Mouse (Mus musculus) midbrain, embryonic 16.5 days (tissue): ENCODE measurements around the gene Asic4. TPM values are rescaled to one million over a fixed set of nuclear protein-coding genes. Genes with fewer than 3 reads are reported as not detected.

Source experiments
- ATAC-seq: fragments of 200-750 bp; cut with Nextera tagmentation; 2 replicates; pipeline ENCODE4 v1.8.0; 2017; ENCODE audit warnings: moderate TSS enrichment
- H3K27ac ChIP-seq: fragments of 300-500 bp; sonication (generic); 2 replicates; pipeline ENCODE4 v1.5.1; 2014; ENCODE audit warnings: mild to moderate bottlenecking, low read length, mixed read lengths
- H3K27me3 ChIP-seq: fragments of 300-500 bp; sonication (generic); 2 replicates; pipeline ENCODE4 v1.6.1; 2014; ENCODE audit warnings: low read depth, low read length, mixed read lengths; ENCODE audit not compliant: control insufficient read depth, insufficient read depth
- H3K36me3 ChIP-seq: fragments of 300-500 bp; sonication (generic); 2 replicates; pipeline ENCODE4 v1.6.1; 2014; ENCODE audit warnings: mild to moderate bottlenecking, low read length, moderate library complexity, mixed read lengths; ENCODE audit not compliant: control insufficient read depth, insufficient read depth
- H3K4me1 ChIP-seq: fragments of 300-500 bp; sonication (generic); 2 replicates; pipeline ENCODE4 v1.6.1; 2014; ENCODE audit warnings: mild to moderate bottlenecking, low read length, mixed read lengths; ENCODE audit not compliant: control insufficient read depth, insufficient read depth
- H3K4me2 ChIP-seq: fragments of 300-500 bp; sonication (generic); 2 replicates; pipeline ENCODE4 v1.6.1; 2014; ENCODE audit warnings: mild to moderate bottlenecking, low read length, mixed read lengths
- H3K4me3 ChIP-seq: fragments of 300-500 bp; sonication (generic); 2 replicates; pipeline ENCODE4 v1.5.1; 2014; ENCODE audit warnings: low read depth, mild to moderate bottlenecking, low read length, moderate library complexity, mixed read lengths
- H3K9ac ChIP-seq: fragments of 300-500 bp; sonication (generic); 2 replicates; pipeline ENCODE4 v1.6.1; 2014; ENCODE audit warnings: low read depth, low read length, mixed read lengths
- H3K9me3 ChIP-seq: fragments of 300-500 bp; sonication (generic); replicated peaks from 2 replicates; pipeline ENCODE4 v1.6.1; 2014; ENCODE audit warnings: mild to moderate bottlenecking, low read length, mixed read lengths; ENCODE audit not compliant: control insufficient read depth, poor library complexity, severe bottlenecking
- WGBS: fragments of 180-500 bp; shearing (Covaris S2); extraction: QIAGEN DNeasy Blood & Tissue Kit; methylation state at CpG from one replicate; pipeline ENCODE4 v1.1.7; 2014; 5-methylcytosine and 5-hydroxymethylcytosine counted together
- polyA plus RNA-seq: library from polyadenylated mRNA; unstranded; fragments of >200 nt; fragmentation: Nextera tagmentation; extraction: Ambion mirVana; gene quantifications from 2 replicates; pipeline ENCODE4 v1.2.1, GENCODE M21; 2015

Gene Asic4
- polyA plus RNA-seq, result 45.4 and 54.8 TPM in 2 replicates

- under 1% methylated on average over 32 of the region's 35 CpGs for WGBS
- 0 out of 2 replicates have a peak, but pooled peaks have one; percentile 21 for ATAC-seq
- peak within 1 kb of the TSS; percentile 79 for H3K9ac ChIP-seq
- H3K27me3 ChIP-seq, result no peaks in the 10 kb centered on the region; the same call in 1 of the 2 replicates
- no peaks in the 10 kb centered on the region for H3K36me3 ChIP-seq
- peaks cover 49% of the 10 kb centered on the region for H3K4me1 ChIP-seq
- H3K4me2 ChIP-seq, result peak within 1 kb of the TSS; percentile 77
- H3K9me3 ChIP-seq, result no peaks in the 10 kb centered on the region
- peak within 1 kb of the TSS; percentile 85 for H3K27ac ChIP-seq
- peak within 1 kb of the TSS; percentile 43 for H3K4me3 ChIP-seq
These were observed at the start of gene Asic4 for GRCm38 (mm10) chr1:75450314-75451005. TSS of gene Asic4 (plus strand) at chr1:75450436.

GRCm38 (mm10) chr1:75400493-75401115 lies 49.6 kb upstream of the Asic4 start:
- H3K27me3 ChIP-seq, result no peaks in the 10 kb centered on the region
- peaks cover 17% of the 10 kb centered on the region for H3K4me1 ChIP-seq
- 39% methylated on average over 6 of the region's 6 CpGs for WGBS
- no peak overlapping the region for H3K4me2 ChIP-seq
- no peak overlapping the region for H3K9ac ChIP-seq
- H3K36me3 ChIP-seq, result peaks cover 16% of the 10 kb centered on the region
- no peaks in the 10 kb centered on the region for H3K9me3 ChIP-seq
- no peak overlapping the region for H3K4me3 ChIP-seq
- no peak overlapping the region for H3K27ac ChIP-seq
- no peak for ATAC-seq

GRCm38 (mm10) chr1:75405547-75405946 lies 44.7 kb upstream of the Asic4 start:
- 48% methylated on average over 3 of the region's 3 CpGs for WGBS
- H3K36me3 ChIP-seq, result peaks cover 24% of the 10 kb centered on the region
- no peak for ATAC-seq

GRCm38 (mm10) chr1:75406173-75406572 lies 44.1 kb upstream of the Asic4 start:
- Histone ChIP-seq H3K36me3 (peaks cover 23% of the 10 kb centered on the region), H3K9me3 (no peaks in the 10 kb centered on the region), H3K4me3 (no peak overlapping the region), H3K27me3 (no peaks in the 10 kb centered on the region), H3K9ac (no peak overlapping the region), H3K4me1 (no peaks in the 10 kb centered on the region), H3K27ac (no peak overlapping the region), H3K4me2 (no peak overlapping the region)
- 92% methylated on average over 15 of the region's 15 CpGs for WGBS
- no peak for ATAC-seq

More at GRCm38 (mm10) chr1:75405547-75405946, 44.7 kb upstream of the Asic4 start:
- H3K4me3 ChIP-seq, result no peak overlapping the region
- no peak overlapping the region for H3K4me2 ChIP-seq
- H3K4me1 ChIP-seq, result no peaks in the 10 kb centered on the region; the same call in 1 of the 2 replicates
- H3K27ac ChIP-seq, result no peak overlapping the region
- H3K9me3 ChIP-seq, result no peaks in the 10 kb centered on the region
- H3K27me3 ChIP-seq, result no peaks in the 10 kb centered on the region
- no peak overlapping the region for H3K9ac ChIP-seq

- Histone ChIP-seq H3K27ac (no peak overlapping the region), H3K9me3 (no peaks in the 10 kb centered on the region), H3K9ac (no peak overlapping the region), H3K36me3 (peaks cover 19% of the 10 kb centered on the region), H3K27me3 (no peaks in the 10 kb centered on the region), H3K4me1 (no peaks in the 10 kb centered on the region), H3K4me2 (no peak overlapping the region), H3K4me3 (no peak overlapping the region)
- 91% methylated on average over 9 of the region's 9 CpGs for WGBS
- no peak for ATAC-seq
These were observed 43.2 kb upstream of the Asic4 start for GRCm38 (mm10) chr1:75407056-75407455.

- Histone ChIP-seq H3K9ac (no peak overlapping the region), H3K9me3 (no peaks in the 10 kb centered on the region), H3K27me3 (no peaks in the 10 kb centered on the region), H3K27ac (no peak overlapping the region), H3K36me3 (peaks cover 12% of the 10 kb centered on the region), H3K4me3 (no peak overlapping the region), H3K4me1 (no peaks in the 10 kb centered on the region), H3K4me2 (no peak overlapping the region)
- 85% methylated on average over 4 of the region's 4 CpGs for WGBS
- ATAC-seq, result no peak
These were observed 42.0 kb upstream of the Asic4 start for GRCm38 (mm10) chr1:75408210-75408609.

- Histone ChIP-seq H3K4me1 (no peaks in the 10 kb centered on the region), H3K36me3 (peaks cover 13% of the 10 kb centered on the region), H3K9me3 (no peaks in the 10 kb centered on the region), H3K27me3 (no peaks in the 10 kb centered on the region), H3K4me2 (no peak overlapping the region), H3K9ac (no peak overlapping the region), H3K4me3 (no peak overlapping the region), H3K27ac (no peak overlapping the region)
- 94% methylated on average over 7 of the region's 7 CpGs for WGBS
- ATAC-seq, result no peak
These were observed 40.3 kb upstream of the Asic4 start for GRCm38 (mm10) chr1:75409950-75410349.

GRCm38 (mm10) chr1:75412196-75412595 lies 38.0 kb upstream of the Asic4 start:
- Histone ChIP-seq H3K27ac (no peak overlapping the region), H3K9ac (no peak overlapping the region), H3K4me2 (no peak overlapping the region), H3K27me3 (no peaks in the 10 kb centered on the region), H3K9me3 (no peaks in the 10 kb centered on the region), H3K36me3 (peaks cover 10% of the 10 kb centered on the region), H3K4me1 (no peaks in the 10 kb centered on the region), H3K4me3 (no peak overlapping the region)
- 91% methylated on average over 3 of the region's 3 CpGs for WGBS
- no peak for ATAC-seq

- H3K4me1 ChIP-seq, result no peaks in the 10 kb centered on the region
- H3K9me3 ChIP-seq, result no peaks in the 10 kb centered on the region
- no peak overlapping the region for H3K4me3 ChIP-seq
- 56% methylated on average over 3 of the region's 3 CpGs for WGBS
- H3K9ac ChIP-seq, result no peak overlapping the region
- no peak for ATAC-seq
- H3K4me2 ChIP-seq, result no peak overlapping the region
- H3K36me3 ChIP-seq, result peaks cover 10% of the 10 kb centered on the region; the same call in 1 of the 2 replicates
- no peaks in the 10 kb centered on the region for H3K27me3 ChIP-seq
- no peak overlapping the region for H3K27ac ChIP-seq
These were observed 36.5 kb upstream of the Asic4 start for GRCm38 (mm10) chr1:75413749-75414148.
